Mouse (Mus musculus) A20 (cell line): ENCODE data around the gene Cpe.

Experiments
- DNase-seq: peaks from one replicate; pipeline ENCODE4 v3.0.0-alpha.2; 2011; ENCODE audit warnings: low read depth, low spot score

Cpe gene

DNA sequence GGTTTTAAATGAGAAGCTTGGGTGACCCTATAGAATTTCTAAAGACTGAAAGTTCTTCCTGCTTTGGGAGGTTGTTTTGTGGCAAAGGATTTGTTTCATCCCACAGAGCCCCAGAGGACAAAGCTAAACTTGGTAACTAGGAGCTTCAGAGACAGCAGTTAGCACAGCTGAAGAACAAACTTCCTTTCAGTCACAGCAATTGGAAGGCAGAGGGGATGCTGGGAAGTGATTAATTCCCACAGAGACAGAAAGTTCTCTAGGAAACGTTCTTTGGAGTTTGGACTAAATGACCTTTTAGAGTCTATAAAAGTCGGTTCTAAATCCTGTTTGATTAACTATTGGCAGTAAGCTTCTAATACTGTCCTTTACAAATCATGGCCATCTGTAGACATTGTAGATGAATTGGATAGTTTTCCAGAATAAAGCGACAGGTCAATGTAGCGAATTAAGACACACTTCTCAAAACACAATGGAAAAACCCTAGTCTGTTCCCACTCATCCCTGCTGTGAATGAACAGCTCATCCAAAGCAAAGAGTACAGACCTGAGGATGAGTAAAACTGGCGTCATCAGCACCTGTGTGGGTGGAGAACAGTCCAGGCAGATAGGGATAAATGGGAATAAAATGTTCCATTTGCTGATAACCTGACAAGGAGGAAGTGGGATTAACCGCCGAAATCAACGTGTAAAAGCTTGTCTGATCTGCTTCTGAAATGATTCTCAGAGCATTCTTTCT is 58.6 kb downstream of the Cpe start:
- DNase-seq = no peak

DNA sequence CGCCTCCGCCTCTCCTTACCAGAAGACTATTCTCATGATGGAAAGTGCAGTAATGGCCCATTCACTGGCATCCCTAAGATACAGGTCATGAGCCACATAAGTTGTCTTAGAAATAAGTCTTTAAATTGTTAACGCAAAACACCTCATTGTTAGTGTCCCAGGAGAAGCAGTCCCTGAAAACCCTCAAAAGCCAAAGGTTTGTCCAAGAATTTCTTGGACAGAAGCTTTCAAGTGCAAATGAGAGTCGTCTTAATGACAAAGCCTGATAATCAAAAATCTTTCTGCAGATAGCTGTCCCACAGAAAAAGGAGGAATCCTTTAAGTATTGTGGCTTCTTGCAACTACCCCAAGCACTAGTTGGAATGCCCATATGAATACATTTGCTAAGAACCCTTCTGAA is 60.7 kb downstream of the Cpe start:
- DNase-seq = no peak

DNA sequence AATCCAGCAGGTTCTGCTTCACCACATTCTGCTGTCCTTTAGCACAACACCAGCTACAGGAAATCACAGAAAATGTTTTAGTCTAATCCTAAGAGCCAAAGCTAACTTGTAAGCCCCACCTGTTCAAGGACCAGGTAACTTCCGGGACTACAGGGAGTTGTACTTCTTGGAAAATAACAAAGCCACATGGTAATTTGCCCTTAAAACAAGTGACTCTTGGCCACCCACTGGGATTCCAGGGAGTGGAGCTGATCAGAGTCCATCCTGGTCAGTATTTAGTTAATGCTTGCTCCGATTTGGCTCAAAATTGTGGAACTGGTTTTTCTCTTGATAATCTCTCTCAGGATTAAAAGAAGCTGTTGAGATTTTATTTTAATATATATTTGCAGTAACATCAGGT is 61.1 kb downstream of the Cpe start:
- no peak for DNase-seq

DNA sequence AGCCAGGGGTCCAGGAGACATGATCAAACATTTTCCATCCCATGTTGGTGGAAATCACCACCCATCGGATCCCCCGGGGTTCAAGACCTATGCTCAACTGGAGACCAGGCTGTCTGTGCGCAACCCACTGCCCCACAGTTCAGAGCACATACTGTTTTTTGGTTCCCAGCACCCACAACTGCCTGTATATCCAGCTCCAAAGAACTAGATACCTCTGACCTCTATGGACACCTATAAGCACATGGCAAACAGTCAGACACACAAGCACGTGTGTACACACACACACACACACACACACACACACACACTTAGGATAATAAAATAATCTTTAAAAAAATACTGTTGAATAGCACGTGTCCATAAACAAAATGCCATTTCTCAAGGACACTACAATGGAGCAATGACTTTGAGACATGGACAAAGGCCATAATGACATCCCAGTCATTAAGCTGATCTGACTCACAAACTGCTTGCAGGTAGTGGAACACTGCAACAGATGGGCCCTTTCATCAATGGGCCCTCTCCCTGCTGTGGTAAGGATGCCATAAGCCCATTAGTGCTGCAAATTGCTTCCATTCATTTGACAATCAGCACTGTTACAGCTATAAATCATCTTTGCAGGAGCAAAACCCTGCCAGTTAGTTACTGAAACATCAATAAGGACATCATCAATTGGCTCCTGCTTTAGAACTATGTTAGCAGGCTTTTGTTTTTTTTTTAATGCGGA is 63.7 kb downstream of the Cpe start:
- no peak for DNase-seq

DNA sequence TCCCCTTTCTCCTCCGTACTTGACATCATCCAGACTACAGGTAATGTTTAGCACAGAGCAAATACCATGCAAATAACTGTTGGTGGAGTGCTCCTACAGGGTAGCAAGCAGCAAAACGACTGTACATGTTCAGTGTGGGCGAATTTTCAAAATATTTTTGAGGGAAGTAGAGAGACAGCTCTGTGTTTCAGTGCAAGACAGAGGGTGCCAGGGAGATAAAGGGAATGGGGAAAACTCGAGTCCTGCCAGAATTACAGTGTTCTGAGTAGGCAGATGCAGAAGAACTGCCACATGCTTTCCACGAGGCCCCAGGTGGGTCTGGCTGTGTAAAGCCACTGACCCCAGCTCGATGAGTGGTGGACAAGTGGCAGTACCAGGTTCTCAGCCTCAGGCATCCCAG is 64.8 kb downstream of the Cpe start:
- DNase-seq = no peak

DNA sequence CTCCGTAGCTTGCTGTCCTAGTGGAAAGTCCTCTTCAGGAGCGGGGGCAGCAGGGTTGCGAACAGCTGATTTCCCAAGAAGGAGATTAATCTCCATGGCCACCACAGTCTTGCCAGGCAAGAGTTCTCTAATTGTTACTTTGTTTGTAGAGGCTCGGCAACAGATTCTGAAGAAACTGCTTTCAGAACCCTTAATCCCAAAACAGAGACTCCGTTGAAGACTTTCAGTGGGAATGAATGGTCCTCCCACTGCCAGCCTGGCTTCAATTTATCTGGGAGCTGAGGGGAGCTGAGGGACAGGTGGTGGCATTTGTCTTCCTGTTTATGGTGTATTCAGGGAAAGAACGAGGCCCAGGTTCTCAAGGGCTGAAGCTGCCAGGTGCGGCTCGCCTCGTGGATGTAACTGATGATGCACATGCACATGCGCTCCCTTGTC is 68.2 kb downstream of the Cpe start:
- DNase-seq = no peak

DNA sequence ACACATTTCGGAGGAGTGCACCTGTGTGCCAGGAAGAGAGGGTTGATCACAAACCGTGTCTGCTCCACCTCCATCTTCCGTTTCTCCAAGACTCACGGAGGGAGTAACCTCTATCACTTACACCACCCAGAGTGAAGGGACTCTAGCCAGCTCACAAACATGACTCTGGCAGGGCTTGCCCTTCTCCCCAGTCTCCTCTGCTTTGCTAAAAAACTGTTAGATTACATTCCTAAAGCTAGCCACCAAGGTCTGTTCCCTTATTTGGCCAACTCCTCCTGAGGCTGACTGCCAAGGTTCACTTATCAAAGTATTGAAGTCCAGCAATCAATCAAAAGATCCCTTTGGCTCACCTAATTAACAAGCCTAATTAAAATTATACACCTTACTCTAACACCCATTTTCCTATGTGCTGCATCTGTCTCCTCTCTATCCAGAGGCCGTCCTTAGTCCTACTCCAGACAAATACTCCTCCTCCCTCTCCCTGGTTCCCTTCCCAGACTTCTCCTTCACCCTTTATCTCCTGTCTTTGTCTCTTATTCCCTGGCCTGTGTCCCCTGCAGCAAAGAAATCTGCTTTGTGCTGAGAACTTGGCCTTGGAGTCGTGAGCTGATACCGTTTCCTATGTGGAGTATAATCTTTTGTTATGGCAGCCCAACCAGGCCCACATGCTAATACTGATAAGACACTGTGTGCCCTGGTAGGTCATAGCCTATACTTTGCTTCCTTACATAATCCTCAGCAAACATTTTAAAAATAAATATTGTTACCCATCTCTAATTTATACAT is 72.3 kb downstream of the Cpe start:
- no peak for DNase-seq

DNA sequence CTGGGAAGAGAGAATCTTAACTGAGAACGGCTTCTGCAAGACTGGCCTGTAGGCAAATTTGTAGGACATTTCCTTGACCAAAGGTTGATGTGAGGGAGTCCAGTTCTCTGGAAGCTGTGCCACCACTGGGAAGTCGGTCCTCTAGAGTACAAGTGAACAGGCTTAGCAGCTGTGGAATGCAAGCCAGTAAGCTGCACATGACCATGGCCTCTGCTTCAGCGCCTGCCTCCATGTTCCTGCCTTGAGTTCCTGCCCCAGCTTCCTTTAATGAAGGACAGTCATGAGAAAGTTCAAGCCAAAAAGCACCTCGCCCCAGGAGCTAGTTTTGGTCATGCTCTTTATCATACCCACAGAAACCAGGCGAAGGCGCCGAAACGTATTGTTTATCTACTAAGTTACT is 73.2 kb downstream of the Cpe start:
- no peak for DNase-seq

DNA sequence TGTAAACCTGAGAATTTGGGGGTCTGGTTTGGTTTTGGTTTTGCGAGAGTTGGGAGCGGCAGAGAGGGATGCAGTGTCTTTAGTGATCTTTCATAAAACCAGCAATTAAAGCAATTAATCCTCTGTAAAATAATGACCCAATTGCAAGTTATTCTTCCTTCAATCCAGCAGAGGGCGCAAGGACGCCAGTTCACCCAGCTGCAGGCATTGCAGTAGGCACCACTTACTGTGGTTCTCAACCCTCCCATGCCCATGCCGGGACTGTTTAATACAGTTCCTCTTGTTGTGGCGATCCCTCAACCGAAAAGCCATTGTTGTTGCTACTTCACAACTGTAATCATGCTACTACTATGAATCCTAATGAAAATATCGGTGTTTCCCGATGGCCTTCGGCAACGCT is 74.2 kb downstream of the Cpe start:
- peak; percentile 66 for DNase-seq

DNA sequence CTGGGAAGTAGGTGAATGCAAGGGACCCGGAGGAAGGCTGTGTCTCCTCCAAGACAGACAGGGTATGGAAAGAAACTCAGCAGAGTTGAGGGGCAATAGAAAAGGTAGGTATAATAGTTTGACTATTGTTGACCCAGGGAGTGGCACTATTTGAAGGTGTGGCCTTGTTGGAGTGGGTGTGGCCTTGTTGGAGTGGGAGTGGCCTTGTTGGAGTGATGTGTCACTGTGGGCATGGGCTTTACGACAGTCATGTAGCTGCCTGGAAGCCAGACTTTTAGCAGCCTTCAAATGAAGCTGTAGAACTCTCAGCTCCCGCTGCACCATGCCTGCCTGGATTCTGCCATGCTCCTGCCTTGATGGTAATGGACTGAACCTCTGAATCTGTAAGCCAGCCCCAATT is 76.3 kb downstream of the Cpe start:
- peak; percentile 3 for DNase-seq

DNA sequence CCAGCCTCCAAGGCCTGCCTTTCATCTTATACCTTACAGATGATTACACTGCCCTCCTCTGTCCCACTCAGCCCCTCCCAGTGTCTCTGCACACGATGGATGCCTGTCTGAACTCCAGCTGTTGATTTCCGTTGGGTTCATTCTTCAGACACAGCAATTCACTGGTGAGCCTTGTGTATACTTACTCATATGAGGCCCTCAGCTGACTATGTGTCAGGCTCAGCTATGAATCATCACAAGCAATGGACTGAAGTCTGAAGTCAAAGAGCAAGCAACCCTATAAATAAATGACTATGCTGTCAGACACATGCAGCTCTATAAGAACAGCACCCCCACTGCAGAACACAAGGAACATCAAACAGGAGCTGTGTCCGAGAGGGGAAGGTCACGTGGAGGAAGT is 77.4 kb downstream of the Cpe start:
- no peak for DNase-seq

DNA sequence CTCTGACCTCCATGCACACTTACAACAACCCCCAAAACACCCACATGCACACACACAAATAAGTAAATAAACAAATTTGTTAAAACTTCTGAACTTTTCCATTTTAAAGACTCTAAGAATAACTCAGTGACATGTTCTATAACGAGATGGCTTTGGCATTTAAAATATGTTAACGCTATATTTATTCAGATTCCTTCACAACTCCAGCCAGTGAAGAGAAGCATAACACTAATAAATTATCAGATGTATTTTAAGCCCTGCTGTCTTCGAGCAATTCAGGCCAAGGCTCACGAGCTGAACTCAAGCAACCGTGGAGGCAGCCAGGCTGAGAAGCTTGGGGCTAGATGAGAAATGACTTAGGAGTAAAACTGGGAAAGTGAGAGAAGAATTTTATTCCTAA is 79.2 kb downstream of the Cpe start:
- no peak for DNase-seq

DNA sequence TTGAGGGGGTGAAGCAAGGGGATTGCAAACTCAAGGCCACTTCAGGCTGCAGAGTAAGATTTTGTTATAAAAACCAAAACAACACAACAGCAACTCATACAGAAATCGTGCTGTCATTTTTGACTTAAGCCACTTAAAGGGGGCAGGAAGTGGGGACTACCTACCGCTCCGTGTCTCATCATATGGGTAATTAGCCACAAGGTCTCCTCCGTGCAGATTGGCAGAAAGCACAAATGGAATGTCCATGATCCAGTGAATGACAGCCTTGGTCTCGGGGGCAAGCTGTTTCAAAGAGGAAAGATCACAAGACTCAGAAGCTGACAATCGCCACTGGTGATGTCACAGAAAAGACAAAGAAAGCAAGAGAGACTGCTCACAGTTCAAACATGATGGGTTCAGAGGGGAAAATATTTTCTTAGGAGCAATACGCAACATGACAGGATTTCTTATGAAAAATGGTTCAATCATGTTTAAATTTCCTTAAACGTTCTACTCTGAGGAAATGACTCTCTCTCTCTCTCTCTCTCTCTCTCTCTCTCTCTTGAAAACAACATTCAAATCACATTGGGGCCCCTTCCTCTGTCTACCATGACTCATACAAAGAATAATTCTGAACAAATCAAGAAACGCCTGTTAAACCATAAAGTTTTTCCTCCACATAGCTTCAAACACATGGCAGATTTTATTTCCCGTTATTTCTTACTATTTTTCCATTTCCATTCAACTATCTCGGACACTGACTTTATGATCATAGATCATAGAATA is 81.5 kb downstream of the Cpe start:
- DNase-seq = no peak

DNA sequence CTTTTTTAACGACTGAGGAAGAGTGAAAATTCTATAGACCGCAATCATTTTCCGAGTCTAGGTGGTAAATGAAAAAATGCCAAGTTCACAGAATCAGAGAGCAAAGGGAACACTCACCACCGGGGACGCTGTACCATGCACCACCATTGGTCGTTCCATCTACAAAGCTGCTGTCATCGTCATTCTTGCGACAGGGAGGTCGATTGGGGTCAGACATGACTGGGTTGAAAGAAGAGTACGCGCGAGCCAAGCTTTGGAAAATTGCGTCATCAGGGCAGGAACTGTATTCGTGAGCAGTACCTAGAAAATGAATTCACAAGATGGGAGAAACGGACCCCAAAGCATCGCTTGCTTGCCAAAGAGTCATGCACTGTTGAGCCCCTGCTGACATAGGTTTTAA is 83.9 kb downstream of the Cpe start:
- DNase-seq = no peak

DNA sequence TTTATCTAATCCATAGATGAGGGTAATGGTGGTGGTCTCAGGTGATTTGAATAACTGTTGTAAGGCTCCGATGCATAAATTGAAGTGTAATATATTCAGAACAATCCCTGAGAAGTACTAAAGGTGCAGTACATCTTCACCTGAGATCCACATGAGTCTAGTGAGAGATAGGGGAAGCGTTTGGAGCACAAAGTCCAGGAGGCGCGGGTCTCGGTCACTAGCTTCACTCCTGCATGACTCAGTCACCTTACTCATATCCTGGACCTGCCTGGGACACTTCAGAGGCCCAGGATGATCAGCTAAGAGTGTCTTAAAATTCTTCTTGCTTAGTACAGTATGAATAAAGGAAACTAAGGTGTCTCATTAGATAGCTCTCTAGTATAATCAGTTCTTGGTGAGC is 86.8 kb downstream of the Cpe start:
- DNase-seq = no peak

DNA sequence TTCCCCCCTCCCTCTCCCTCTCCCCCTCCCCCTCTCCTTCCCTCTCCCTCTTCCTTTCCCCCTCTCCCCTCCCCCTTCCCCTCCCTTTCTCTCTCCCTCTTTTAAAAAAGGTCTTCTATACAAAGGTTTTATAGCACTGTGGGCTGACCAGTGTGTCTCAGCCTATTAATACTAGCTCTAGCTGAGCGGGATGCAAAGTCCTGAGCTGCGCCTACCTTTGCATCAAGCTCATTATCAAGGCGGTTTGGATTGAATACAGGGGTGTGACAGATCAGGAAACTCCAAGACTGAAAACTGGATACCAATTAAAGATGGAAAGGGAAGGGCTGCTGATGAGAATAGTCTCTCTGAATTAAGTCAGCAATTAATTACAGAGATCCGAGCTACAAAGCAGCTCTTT is 94.6 kb downstream of the Cpe start:
- DNase-seq = no peak

DNA sequence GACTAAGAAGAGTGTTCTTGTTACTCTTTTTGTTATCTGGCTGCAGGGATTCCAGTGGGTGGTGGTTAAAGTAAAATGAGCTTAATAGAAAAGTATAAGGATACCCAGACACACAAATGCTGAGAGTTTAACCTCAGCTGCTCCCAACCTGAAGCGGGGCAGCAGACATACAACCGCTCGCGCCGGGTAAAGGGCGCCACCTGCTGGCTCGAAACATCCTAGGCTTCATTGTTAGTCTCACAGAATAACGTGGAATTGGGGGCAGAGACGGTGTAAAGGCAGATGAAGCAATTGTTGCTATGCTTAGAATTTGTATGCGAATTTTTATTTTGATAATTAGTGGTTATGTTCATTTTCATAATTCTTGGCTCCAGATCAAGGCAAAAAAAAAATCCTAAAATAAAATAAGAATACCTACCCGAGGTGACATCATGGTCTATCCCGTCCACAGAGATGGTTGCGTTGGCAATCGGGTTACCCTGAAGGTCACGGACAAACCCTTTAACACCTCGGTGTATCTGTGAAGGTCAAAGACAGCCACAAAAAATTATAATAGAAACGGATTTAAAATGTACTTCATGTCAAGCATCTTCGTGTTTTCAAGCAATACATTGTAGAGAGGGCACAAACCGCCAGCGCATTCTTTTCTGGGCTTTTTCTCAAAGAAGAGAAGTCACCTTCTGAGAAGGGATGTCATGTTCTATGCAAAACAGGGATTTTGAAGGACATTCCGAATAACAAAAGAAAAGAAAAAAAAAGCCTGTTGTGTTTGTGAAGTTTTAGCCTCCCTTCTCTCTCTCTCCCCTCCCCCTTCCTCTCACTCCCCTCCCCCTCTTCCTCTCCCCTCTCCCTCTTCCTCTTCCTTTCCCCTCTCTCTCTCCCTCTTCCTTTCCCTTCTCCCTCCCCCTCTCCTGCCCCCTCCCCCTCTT is 95.5 kb downstream of the Cpe start:
- DNase-seq = peak; percentile 62

DNA sequence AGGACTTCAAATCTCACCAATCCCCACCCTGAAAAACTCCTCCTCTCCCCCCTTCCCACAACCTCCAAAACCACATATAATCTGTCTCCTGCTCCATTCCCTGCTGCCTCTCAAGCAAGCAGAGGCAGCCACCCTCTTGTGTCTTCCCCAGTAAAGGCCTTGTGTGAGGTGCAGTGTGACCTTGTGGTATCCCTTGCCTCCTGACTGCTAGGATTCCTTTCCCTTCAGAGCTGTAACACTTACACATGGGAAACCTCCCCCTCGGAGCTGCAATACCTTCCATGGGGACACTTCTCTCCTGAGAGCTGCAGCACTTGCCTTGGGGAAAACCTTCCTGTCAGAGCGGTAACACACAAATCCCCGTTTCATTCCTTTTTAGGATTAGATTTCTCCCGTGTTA is 96.5 kb downstream of the Cpe start:
- DNase-seq = no peak

DNA sequence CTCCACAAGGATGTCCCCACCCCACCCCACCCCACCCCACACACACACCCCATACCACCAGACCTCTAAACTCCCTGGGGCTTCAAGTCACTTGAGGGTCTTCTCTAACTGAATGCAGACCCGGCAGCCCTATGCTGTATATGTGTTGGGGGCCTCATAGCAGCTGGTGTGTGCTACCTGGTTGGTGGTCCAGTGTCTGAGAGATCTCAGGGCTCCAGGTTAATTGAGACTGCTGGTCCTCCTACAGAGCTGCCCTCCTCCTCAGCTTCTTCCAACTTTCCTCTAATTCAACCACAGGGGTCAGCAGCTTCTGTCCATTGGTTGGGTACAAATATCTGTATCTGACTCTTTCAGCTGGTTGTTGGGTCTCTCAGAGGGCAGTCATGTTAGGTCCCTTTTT is 102.4 kb downstream of the Cpe start:
- no peak for DNase-seq

DNA sequence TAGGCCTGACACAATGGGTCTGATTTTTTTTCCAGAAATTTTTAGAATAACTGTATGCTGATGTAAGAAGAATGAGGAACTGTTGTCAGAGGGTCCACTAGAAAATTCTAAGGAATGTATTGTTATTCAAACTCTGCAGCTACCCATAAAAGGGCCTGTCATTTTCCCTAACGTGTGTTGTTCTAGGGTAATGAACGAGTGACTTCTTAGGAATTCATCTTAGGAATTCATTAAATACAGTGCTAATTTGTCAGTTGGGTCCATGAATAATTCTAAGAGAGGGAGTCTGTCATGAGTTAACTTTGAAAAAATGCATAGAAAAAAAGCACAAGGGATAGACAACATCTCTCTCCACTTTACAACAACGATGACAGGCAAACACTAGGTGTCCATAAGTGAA is 110.0 kb downstream of the Cpe start:
- DNase-seq = no peak

DNA sequence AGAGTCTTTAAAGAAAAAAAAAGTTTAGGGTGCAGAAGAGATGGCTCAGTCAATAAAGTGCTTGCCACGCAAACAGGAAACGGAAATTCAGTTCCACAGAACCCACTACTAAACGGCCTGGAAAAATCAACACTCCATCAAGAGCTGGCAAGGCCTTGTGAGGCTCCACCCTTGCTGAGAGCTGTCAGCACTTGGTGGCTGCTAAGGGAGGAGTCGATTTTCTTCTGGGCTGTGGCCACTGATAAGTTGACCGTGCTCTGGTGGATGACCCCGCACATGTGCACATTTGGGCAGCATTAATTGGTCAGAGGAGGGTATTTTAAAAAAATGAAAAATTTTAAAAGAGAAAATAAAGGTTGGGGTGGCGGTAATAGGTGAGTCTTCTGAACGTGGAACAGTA is 114.6 kb downstream of the Cpe start:
- DNase-seq = no peak
